Mouse (Mus musculus): ENCODE data around the gene Efcab11.

DNA sequence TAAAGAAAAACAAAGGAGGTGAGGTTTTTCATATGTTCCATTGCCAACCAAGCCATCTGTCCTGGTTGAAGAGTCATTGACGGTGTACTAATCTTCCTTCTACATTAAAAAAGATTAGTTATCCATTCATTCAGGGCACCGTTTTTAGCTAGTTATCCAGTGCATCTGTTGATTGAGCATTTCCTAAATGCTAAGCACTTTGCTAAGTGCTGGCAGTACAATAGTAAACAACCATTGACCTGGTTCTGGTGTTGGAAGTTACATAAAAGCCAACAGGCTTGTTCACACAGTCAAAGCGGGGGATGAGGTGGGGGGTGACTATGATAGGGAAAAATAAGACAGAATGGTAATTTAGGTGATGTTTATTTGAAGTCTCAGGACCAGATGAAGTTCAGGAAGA lies 35.4 kb upstream of the Efcab11 start:
- TF ChIP-seq CTCF (IDR thresholded peaks at IDR 0.05; ENCODE audit: insufficient read depth, low read length), result no peak
- no peak for TF ChIP-seq POLR2A (IDR thresholded peaks at IDR 0.05; ENCODE audit: borderline replicate concordance, extremely low read depth, low read depth, low read length)

All from lung, adult 2 months (tissue).